21 mouse cellular contexts compared by ENCODE assay signal in the genomic region with DNA sequence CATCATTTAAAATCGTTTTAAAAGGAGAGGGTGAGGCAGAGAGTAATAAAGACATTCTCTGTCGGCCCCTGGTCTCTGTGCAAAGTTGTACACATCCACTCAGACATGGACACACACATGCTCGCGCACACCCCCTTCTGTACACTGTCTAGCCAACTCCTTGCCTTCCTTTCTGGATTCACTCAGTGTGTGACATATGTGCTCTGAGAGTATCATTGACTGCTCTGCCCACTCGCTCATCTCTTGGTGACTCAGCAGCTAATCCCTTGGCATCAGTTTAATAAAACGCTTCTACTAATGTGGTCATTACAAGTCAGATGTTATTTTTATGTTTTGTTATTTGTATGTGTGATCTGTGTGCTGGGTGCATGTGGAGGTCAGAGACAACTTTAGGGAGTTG. TPM values are rescaled to one million over a fixed set of nuclear protein-coding genes. Genes with fewer than 3 reads are reported as not detected.
A peak's percentile ranks its signal among the peaks of the same experiment; 100 is the strongest.
DNase-seq lines count a peak whose midpoint lies in the region; ATAC-seq and TF ChIP-seq lines count a peak whose summit lies in the region.
"Had no signal": no experiment of that assay in that cellular context is flagged by ENCODE, and none has a peak within 500 bp of the region (broad histone marks: within the 10 kb centered on the region; RNA-seq: fewer than 3 reads in every experiment).

No protein-coding gene starts in this region.

- H3K4me2 ChIP-seq in embryonic facial prominence, embryonic 13.5 days = no peak overlapping the region
- no peak overlapping the region for H3K4me2 ChIP-seq in stomach, embryonic 16.5 days (ENCODE audit: low read depth, low read length)
- H3K4me2 ChIP-seq: heart, embryonic 12.5 days; hindbrain, embryonic 13.5 days had no signal

- H3K4me3 ChIP-seq in embryonic facial prominence, embryonic 13.5 days = no peak overlapping the region
- no peak overlapping the region for H3K4me3 ChIP-seq in embryonic facial prominence, embryonic 10.5 days
- no peak overlapping the region for H3K4me3 ChIP-seq in layer of hippocampus, adult 2 months
- H3K4me3 ChIP-seq in stomach, embryonic 16.5 days (replicated peaks; ENCODE audit: low read length) = no peak overlapping the region
- H3K4me3 ChIP-seq: heart, embryonic 12.5 days; hindbrain, embryonic 13.5 days had no signal

- WGBS in embryonic facial prominence, embryonic 13.5 days = 95% methylated on average over 6 of the region's 6 CpGs
- 91% methylated on average over 6 of the region's 6 CpGs for WGBS in embryonic facial prominence, embryonic 10.5 days
- 77% methylated on average over 6 of the region's 6 CpGs for WGBS in stomach, embryonic 16.5 days

- no peak overlapping the region for H3K27ac ChIP-seq in embryonic facial prominence, embryonic 13.5 days
- H3K27ac ChIP-seq in embryonic facial prominence, embryonic 10.5 days (replicated peaks) = no peak overlapping the region
- H3K27ac ChIP-seq in layer of hippocampus, adult 2 months = peak overlapping the region; percentile 73
- peak overlapping the region; percentile 15; the same call in 1 of the 2 replicates for H3K27ac ChIP-seq in stomach, embryonic 16.5 days (ENCODE audit: low read length)
- H3K27ac ChIP-seq: hindbrain, embryonic 13.5 days; hindbrain, postnatal 0 days had no signal

- no peak for ATAC-seq in embryonic facial prominence, embryonic 13.5 days (ENCODE audit: insufficient number of reproducible peaks, insufficient read depth, low FRiP score, low TSS enrichment, low read depth)
- ATAC-seq in stomach, embryonic 16.5 days (ENCODE audit: insufficient read depth, low FRiP score) = no peak
- ATAC-seq: forebrain, embryonic 16.5 days; hindbrain, postnatal 0 days had no signal

- H3K4me1 ChIP-seq in embryonic facial prominence, embryonic 13.5 days = no peaks in the 10 kb centered on the region
- H3K4me1 ChIP-seq in embryonic facial prominence, embryonic 10.5 days = peaks cover 16% of the 10 kb centered on the region
- H3K4me1 ChIP-seq in stomach, embryonic 16.5 days (ENCODE audit: control insufficient read depth, insufficient read depth, low read length) = peaks cover 12% of the 10 kb centered on the region

- no peaks in the 10 kb centered on the region for H3K9me3 ChIP-seq in embryonic facial prominence, embryonic 13.5 days
- H3K9me3 ChIP-seq in embryonic facial prominence, embryonic 10.5 days = no peaks in the 10 kb centered on the region
- H3K9me3 ChIP-seq in stomach, embryonic 16.5 days (replicated peaks; ENCODE audit: control insufficient read depth, low read length) = no peaks in the 10 kb centered on the region
- H3K9me3 ChIP-seq: heart, embryonic 12.5 days; hindbrain, embryonic 13.5 days had no signal

- H3K36me3 ChIP-seq in embryonic facial prominence, embryonic 13.5 days = peaks cover 88% of the 10 kb centered on the region
- H3K36me3 ChIP-seq in embryonic facial prominence, embryonic 10.5 days (replicated peaks) = peaks cover 93% of the 10 kb centered on the region
- H3K36me3 ChIP-seq in stomach, embryonic 16.5 days (ENCODE audit: control insufficient read depth, insufficient read depth, low read length) = peaks cover 12% of the 10 kb centered on the region

- H3K27me3 ChIP-seq in embryonic facial prominence, embryonic 13.5 days = no peaks in the 10 kb centered on the region
- H3K27me3 ChIP-seq in embryonic facial prominence, embryonic 10.5 days (replicated peaks; ENCODE audit: low read depth, poor library complexity, severe bottlenecking) = no peaks in the 10 kb centered on the region
- H3K27me3 ChIP-seq in stomach, embryonic 16.5 days (ENCODE audit: control insufficient read depth, insufficient read depth, low read length) = no peaks in the 10 kb centered on the region
- H3K27me3 ChIP-seq: CH12.LX; heart, embryonic 12.5 days; hindbrain, embryonic 13.5 days had no signal

- H3K9ac ChIP-seq in embryonic facial prominence, embryonic 13.5 days = 0 out of 2 replicates have a peak overlapping the region, but pooled peaks have one; percentile 2
- 0 out of 2 replicates have a peak overlapping the region, but pooled peaks have one; percentile 2 for H3K9ac ChIP-seq in stomach, embryonic 16.5 days (ENCODE audit: low read length)
- H3K9ac ChIP-seq: heart, embryonic 12.5 days; hindbrain, embryonic 13.5 days had no signal

- DNase-seq in embryonic facial prominence, embryonic 10.5 days (ENCODE audit: low spot score) = no peak
- DNase-seq in layer of hippocampus, adult 2 months (ENCODE audit: low spot score in 2 of 2) = peak in 1 of 2 experiments; percentile 37
- no peak for DNase-seq in layer of hippocampus, adult 8-10 months (ENCODE audit: low spot score in 2 of 2)
- peak; percentile 51 for DNase-seq in brain, adult 2 months (ENCODE audit: low read depth, low spot score)
- DNase-seq in spleen, adult 18-20 months = no peak
- no peak for DNase-seq in kidney, postnatal 25 days
- DNase-seq: adrenal gland, postnatal 10 days; cerebellum, adult 18-20 months; cerebellum, adult 9-11 months; cerebellum, postnatal 36 days; gastrocnemius, postnatal 25 days; heart, postnatal 4 days; kidney, adult 11 months had no signal

- TF ChIP-seq CTCF in layer of hippocampus, adult 2 months (conservative IDR thresholded peaks at IDR 0.05) = no peak

RNA-seq across cellular contexts. Expression of gene Micall1, which starts 16.4 kb away (rescaled TPM):
- 12.8 and 13.8 TPM in 2 replicates for polyA plus RNA-seq in embryonic facial prominence, embryonic 13.5 days (2015; fragmentation: Nextera tagmentation; extraction: Ambion mirVana)
- polyA plus RNA-seq in embryonic facial prominence, embryonic 10.5 days (2016; fragmentation: Nextera tagmentation; extraction: Ambion mirVana) = 7.3 and 7.4 TPM in 2 replicates
- total RNA-seq in layer of hippocampus, adult 2 months (2021) = 10 to 100 TPM; 31.4 to 35.3 TPM
- 10 to 100 TPM; 36.0 to 40.9 (median 38.3) TPM for total RNA-seq in layer of hippocampus, adult 8-10 months (2022)
- 10.4 and 11.2 TPM in 2 replicates for polyA plus RNA-seq in stomach, embryonic 16.5 days (2015; fragmentation: Nextera tagmentation; extraction: Ambion mirVana)

RNA-seq across cellular contexts. Expression of gene Eif3l, which starts 17.3 kb away (rescaled TPM):
- 232 and 244 TPM in 2 replicates for polyA plus RNA-seq in embryonic facial prominence, embryonic 13.5 days (2015; fragmentation: Nextera tagmentation; extraction: Ambion mirVana)
- 280 and 287 TPM in 2 replicates for polyA plus RNA-seq in embryonic facial prominence, embryonic 10.5 days (2016; fragmentation: Nextera tagmentation; extraction: Ambion mirVana)
- total RNA-seq in layer of hippocampus, adult 2 months (2021) = 10 to 100 TPM; 68.9 to 69.5 TPM
- 10 to 100 TPM; 76.9 to 82.0 (median 77.9) TPM for total RNA-seq in layer of hippocampus, adult 8-10 months (2022)
- 208 and 211 TPM in 2 replicates for polyA plus RNA-seq in stomach, embryonic 16.5 days (2015; fragmentation: Nextera tagmentation; extraction: Ambion mirVana)

RNA-seq across cellular contexts. Expression of gene Ankrd54, which starts 29.6 kb away (rescaled TPM):
- polyA plus RNA-seq in embryonic facial prominence, embryonic 13.5 days (2015; fragmentation: Nextera tagmentation; extraction: Ambion mirVana) = 54.1 and 57.7 TPM in 2 replicates
- polyA plus RNA-seq in embryonic facial prominence, embryonic 10.5 days (2016; fragmentation: Nextera tagmentation; extraction: Ambion mirVana) = 57.7 and 61.8 TPM in 2 replicates
- total RNA-seq in layer of hippocampus, adult 2 months (2021) = 10 to 100 TPM; 17.4 to 19.5 TPM
- 10 to 100 TPM; 17.3 to 23.9 (median 18.2) TPM for total RNA-seq in layer of hippocampus, adult 8-10 months (2022)
- 35.7 and 35.8 TPM in 2 replicates for polyA plus RNA-seq in stomach, embryonic 16.5 days (2015; fragmentation: Nextera tagmentation; extraction: Ambion mirVana)

RNA-seq across cellular contexts. Expression of gene Polr2f, which starts 48.5 kb away (rescaled TPM):
- polyA plus RNA-seq in embryonic facial prominence, embryonic 13.5 days (2015; fragmentation: Nextera tagmentation; extraction: Ambion mirVana) = 348 and 353 TPM in 2 replicates
- polyA plus RNA-seq in embryonic facial prominence, embryonic 10.5 days (2016; fragmentation: Nextera tagmentation; extraction: Ambion mirVana) = 414 and 440 TPM in 2 replicates
- 100 to 1,000 TPM in 1 of 2 experiments, 10 to 100 TPM in 1; 97.9 to 103 TPM for total RNA-seq in layer of hippocampus, adult 2 months (2021)
- 100 to 1,000 TPM in 1 of 4 experiments, 10 to 100 TPM in 3; 78.1 to 105 (median 92.0) TPM for total RNA-seq in layer of hippocampus, adult 8-10 months (2022)
- polyA plus RNA-seq in stomach, embryonic 16.5 days (2015; fragmentation: Nextera tagmentation; extraction: Ambion mirVana) = 281 and 302 TPM in 2 replicates

RNA-seq across cellular contexts. Expression of gene 1700088E04Rik, which starts 48.8 kb away (rescaled TPM):
- polyA plus RNA-seq in embryonic facial prominence, embryonic 13.5 days (2015; fragmentation: Nextera tagmentation; extraction: Ambion mirVana) = 9.7 and 10.2 TPM in 2 replicates
- 8.0 and 8.2 TPM in 2 replicates for polyA plus RNA-seq in embryonic facial prominence, embryonic 10.5 days (2016; fragmentation: Nextera tagmentation; extraction: Ambion mirVana)
- 10 to 100 TPM in 1 of 2 experiments, 1 to 10 TPM in 1; 8.8 to 10.3 TPM for total RNA-seq in layer of hippocampus, adult 2 months (2021)
- total RNA-seq in layer of hippocampus, adult 8-10 months (2022) = 10 to 100 TPM in 3 of 4 experiments, 1 to 10 TPM in 1; 9.4 to 12.9 (median 11.1) TPM
- polyA plus RNA-seq in stomach, embryonic 16.5 days (2015; fragmentation: Nextera tagmentation; extraction: Ambion mirVana) = 6.9 and 7.3 TPM in 2 replicates
- total RNA-seq: granulocyte monocyte progenitor cell, adult 5-6 weeks had no signal

Comparison
In these comparisons a context has a peak if more than half of its experiments do, and no peak if none do; other contexts are left out.
1. H3K27ac ChIP-seq: peak in layer of hippocampus, adult 2 months (single experiment) and stomach, embryonic 16.5 days (single experiment); none in embryonic facial prominence, embryonic 13.5 days (single experiment) and embryonic facial prominence, embryonic 10.5 days (single experiment).